Mouse (Mus musculus): ENCODE results near the gene H60b.
"Not testable (repeated sequence)": the region's sequence is repeated elsewhere in the genome, so short reads cannot be mapped to it uniquely, and the experiment has no call there.

Gene H60b

GRCm38 (mm10) chr10:22165328-22166003, 7.1 kb downstream of the H60b start:
- not testable (repeated sequence) for DNase-seq (ENCODE audit: low spot score in 2 of 2)

- not testable (repeated sequence) for DNase-seq (ENCODE audit: low spot score in 2 of 2)
Observed at GRCm38 (mm10) chr10:22166025-22166424, 7.6 kb downstream of the H60b start.

GRCm38 (mm10) chr10:22167061-22167460, 8.7 kb downstream of the H60b start:
- DNase-seq (ENCODE audit: low spot score in 2 of 2), result not testable (repeated sequence)

GRCm38 (mm10) chr10:22169116-22169515, 10.7 kb downstream of the H60b start:
- DNase-seq (ENCODE audit: low spot score in 2 of 2), result not testable (repeated sequence)

- not testable (repeated sequence) for DNase-seq (ENCODE audit: low spot score in 2 of 2)
Observed at GRCm38 (mm10) chr10:22172431-22173334, 14.3 kb downstream of the H60b start.

GRCm38 (mm10) chr10:22173335-22174189, 15.2 kb downstream of the H60b start:
- not testable (repeated sequence) for DNase-seq (ENCODE audit: low spot score in 2 of 2)

- not testable (repeated sequence) for DNase-seq (ENCODE audit: low spot score in 2 of 2)
Observed at GRCm38 (mm10) chr10:22174190-22174487, 15.8 kb downstream of the H60b start.

GRCm38 (mm10) chr10:22176515-22176914, 18.1 kb downstream of the H60b start:
- DNase-seq (ENCODE audit: low spot score in 2 of 2), result not testable (repeated sequence)

GRCm38 (mm10) chr10:22191035-22191434, 32.6 kb downstream of the H60b start:
- not testable (repeated sequence) for DNase-seq (ENCODE audit: low spot score in 2 of 2)

GRCm38 (mm10) chr10:22201352-22201751, 43.0 kb downstream of the H60b start:
- not testable (repeated sequence) for DNase-seq (ENCODE audit: low spot score in 2 of 2)

GRCm38 (mm10) chr10:22202784-22203583, 44.6 kb downstream of the H60b start:
- not testable (repeated sequence) for DNase-seq (ENCODE audit: low spot score in 2 of 2)

- not testable (repeated sequence) for DNase-seq (ENCODE audit: low spot score in 2 of 2)
Observed at GRCm38 (mm10) chr10:22206443-22206842, 48.1 kb downstream of the H60b start.

GRCm38 (mm10) chr10:22212012-22212696, 53.8 kb downstream of the H60b start:
- peak; percentile 48 to 62 for DNase-seq (ENCODE audit: low spot score in 2 of 2)

- peak in 1 of 2 experiments; percentile 1 for DNase-seq (ENCODE audit: low spot score in 2 of 2)
Observed at GRCm38 (mm10) chr10:22223474-22224349, 65.3 kb downstream of the H60b start.

GRCm38 (mm10) chr10:22265060-22265459, 106.7 kb downstream of the H60b start:
- no peak for DNase-seq (ENCODE audit: low spot score in 2 of 2)

- not testable (repeated sequence) for DNase-seq (ENCODE audit: low spot score in 2 of 2)
Observed at GRCm38 (mm10) chr10:22270879-22271786, 112.7 kb downstream of the H60b start.

- peak in 1 of 2 experiments; percentile 1 for DNase-seq (ENCODE audit: low spot score in 2 of 2)
Observed at GRCm38 (mm10) chr10:22272914-22273683, 114.7 kb downstream of the H60b start.
